Mouse (Mus musculus): Measurements from ENCODE around the gene Crispld2.
A peak's percentile ranks its signal among the peaks of the same experiment; 100 is the strongest.

Crispld2 gene

DNA sequence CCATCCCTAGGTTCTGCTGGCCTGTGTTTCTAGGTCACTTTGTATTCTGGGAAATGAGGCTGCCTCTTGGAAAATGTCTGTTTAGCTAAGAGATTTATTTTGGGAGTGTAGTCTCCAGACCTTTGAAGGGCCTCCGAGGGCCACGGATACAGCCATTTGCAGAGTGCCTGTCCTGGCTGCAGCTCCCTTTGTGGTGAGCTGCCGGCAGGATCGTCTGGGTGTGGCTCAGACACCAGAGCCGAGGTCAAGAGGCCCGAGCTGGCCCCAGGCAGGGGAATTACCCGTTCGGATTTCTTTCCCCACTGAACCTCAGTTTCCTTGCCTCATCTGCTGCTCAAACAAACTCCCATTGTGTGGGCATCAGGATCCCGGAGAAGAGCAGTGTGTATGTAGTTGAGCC lies 43.9 kb downstream of the Crispld2 start:
- peak; percentile 63 for DNase-seq (ENCODE audit: low spot score)

DNA sequence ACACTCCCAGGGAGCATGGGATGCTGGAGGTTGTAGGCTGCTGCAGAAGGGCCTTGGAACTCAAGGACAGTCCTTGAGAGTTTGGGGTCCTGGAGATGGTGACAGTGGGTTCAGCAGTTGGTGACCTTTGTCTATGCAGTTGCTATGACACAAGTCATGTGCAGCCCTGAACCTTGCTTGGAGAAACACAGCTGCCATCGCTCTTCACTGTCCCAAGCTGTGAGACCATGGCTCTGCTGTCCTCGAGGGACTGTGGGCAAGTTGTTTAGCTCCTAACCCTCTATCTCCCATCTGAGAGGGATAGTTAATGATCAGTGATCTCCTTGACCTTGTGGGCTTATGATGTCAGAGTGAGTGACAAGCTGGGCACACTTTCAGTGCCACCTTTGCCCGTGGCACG lies 44.3 kb downstream of the Crispld2 start:
- DNase-seq (ENCODE audit: low spot score) = no peak

DNA sequence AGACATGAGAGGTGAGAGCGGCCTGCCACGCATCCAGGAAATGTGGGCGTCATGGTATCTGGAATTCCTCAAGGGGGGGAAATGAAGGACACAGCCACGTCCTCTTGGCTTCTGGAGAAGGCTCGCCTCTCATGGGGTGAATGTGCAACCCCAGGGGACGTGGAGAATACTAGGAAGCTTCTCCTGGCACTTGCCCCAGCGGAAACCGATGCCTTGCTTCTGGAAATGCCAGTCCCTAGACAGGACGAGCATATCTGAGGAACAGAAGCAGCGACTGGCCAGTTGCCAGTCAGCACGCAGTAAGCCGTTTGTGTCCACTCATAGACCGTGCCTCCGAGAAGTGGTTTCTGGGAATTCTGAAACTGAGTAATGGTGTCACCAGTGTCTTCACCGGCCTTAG lies 45.0 kb downstream of the Crispld2 start:
- no peak for DNase-seq (ENCODE audit: low spot score)

DNA sequence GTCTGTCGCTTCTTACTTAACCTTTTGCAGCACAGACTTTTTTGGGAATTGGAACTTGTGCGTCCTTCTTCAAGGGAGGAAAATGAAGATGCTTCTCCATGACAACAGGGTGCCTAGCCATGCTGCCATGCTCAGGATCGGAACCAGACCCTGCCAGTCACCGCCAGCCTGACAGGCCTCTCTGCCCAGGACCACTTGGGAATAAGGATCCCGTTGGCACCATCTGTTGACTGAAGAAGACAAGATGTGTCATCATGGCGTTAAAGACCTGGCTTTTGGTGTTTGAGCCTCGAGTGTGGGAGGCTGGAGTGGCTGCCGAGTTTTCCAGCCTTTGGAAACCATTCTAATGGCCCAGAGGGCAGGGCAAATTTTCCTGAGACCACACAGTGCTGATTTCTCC lies 45.4 kb downstream of the Crispld2 start:
- DNase-seq (ENCODE audit: low spot score) = no peak

DNA sequence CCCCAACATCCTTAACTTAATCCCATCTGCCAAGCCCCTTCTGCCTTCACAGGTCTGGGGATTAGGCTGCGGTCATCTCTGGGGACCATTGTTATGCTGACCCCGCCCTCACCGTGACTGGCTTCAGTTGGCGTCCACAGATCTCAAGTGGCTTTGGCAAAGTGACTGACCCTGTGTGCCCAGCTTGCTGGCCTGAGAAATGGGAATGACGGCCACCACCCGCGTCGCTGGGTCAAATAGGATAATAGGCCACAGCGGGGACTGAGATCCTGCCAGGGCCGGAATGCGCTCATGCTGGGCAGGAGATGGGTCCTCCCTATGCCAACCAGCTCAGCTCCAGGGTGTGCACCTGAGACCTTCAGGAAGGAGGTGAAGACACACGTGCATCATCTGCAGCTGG lies 46.5 kb downstream of the Crispld2 start:
- no peak for DNase-seq (ENCODE audit: low spot score)

DNA sequence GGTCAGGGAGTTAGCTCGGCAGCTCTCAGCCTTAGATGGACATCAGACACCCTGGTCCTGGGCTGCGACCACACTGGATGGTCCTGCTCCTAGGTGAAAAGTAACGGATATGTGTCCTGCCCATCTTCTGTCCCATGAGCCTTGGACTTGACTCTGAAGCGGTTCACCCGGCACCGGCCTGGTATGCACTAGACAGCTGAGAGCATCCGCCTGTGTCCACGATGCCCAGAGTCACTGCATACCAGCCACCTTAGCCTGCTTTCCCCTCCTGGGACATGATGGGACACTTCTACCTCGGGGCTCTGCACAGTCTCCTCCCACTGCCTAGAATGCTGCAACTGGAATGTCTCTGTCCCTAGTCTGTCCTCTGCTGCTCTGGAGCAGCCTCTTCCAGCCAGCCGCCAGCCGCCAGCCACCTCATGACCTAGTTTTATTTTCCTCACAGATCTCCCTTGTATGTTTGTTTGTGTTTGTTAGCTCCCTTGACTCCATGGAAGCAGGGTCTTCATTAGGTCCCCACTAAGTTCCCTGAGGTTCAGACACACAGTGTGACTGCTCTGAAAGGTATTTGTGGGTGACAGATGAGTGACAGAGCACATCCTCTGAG lies 47.2 kb downstream of the Crispld2 start:
- peak; percentile 40 for DNase-seq (ENCODE audit: low spot score)

DNA sequence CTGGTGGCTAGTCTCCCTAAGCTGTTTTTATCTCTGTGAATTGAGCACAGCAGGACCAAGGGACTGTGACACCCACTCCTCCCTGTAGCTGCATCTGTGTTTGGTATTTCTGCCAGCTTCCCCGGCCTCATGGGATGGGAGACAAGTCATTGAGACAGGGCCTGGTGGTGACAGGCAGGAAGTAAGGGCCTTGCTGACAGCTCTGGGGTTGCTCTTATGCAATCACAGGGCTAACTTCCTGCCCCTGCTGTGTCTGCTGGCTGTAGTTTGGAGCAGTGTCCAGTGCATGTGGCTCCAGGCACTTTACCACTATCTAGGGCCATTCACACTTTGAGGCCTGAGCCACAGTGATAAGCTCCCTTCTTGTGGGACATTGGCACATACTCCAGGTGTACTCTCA lies 48.6 kb downstream of the Crispld2 start:
- no peak for DNase-seq (ENCODE audit: low spot score)

DNA sequence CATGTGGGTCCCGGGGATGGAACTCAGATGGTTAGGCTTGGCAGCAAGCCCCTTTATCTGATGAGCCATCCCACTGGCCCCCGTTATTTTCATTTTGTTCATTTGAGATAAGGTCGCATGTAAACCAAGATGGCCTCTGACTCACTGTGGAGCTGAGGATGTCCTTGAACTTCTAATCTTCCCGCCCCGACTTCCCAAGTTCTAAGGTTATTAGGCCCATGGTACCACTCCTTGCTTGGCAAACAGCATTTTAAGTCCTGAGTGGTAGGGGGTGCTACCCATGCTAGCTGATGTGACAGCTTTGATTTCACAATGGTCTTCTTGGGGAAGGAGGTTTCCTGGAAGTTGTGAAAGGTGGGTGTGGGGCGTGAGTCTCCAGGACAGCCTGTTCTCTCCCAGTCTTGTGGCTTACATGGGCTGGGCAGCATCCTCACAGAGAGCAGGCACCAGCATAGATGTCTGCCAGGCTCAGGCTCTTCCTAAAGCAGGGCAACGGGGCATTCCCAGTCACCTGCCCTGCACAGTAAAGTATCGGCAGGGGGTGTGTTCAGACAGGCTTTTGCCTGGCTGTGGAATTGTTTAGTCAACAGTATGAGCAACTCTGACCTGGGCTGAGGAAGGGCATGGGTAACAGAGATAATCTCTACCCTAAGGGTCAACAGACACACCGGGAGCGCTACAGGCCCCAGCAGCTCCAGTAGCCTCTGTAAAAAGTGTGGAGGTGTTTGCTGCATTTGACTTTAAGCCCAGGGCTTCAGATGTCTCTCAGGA lies 50.5 kb downstream of the Crispld2 start:
- no peak for DNase-seq (ENCODE audit: low spot score)

DNA sequence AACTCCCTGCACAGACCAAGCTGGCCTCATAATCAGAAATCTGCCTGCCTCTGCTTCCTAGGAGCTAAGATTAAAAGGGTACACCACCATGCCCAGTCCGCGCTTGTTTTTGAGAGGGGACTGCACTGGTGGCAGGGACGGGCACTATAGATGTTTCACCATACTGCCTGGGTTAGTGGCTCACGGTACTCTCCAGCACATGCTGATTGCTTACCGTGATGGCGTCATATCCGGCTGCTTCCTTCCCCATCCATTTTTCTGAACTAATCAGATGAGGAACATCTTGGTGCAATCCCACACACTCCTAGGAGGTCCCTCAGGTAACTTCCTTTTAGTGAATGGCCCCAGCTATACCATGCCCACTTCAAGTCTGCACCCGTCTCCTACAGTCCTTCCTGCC lies 52.7 kb downstream of the Crispld2 start:
- DNase-seq (ENCODE audit: low spot score) = no peak

DNA sequence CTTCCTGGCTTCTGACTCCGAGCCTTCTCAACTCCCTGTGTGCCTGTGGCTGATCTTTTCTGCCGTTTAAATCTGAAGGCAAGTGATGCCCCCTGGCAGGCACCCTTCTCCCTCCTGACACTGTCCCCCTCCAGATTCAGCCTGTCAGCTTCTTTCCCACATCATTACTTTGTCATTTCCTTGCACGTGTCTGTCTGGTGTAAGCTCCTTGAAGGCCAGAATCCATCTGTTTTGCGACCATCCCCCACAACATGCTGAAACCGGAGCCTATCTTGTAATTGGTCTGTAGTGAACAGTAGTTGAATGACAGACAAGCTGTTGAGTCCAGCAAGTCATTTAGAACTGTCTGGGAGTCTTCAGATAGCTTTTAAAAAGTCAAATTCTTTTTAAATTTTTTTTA lies 53.2 kb downstream of the Crispld2 start:
- DNase-seq (ENCODE audit: low spot score) = peak; percentile 48

DNA sequence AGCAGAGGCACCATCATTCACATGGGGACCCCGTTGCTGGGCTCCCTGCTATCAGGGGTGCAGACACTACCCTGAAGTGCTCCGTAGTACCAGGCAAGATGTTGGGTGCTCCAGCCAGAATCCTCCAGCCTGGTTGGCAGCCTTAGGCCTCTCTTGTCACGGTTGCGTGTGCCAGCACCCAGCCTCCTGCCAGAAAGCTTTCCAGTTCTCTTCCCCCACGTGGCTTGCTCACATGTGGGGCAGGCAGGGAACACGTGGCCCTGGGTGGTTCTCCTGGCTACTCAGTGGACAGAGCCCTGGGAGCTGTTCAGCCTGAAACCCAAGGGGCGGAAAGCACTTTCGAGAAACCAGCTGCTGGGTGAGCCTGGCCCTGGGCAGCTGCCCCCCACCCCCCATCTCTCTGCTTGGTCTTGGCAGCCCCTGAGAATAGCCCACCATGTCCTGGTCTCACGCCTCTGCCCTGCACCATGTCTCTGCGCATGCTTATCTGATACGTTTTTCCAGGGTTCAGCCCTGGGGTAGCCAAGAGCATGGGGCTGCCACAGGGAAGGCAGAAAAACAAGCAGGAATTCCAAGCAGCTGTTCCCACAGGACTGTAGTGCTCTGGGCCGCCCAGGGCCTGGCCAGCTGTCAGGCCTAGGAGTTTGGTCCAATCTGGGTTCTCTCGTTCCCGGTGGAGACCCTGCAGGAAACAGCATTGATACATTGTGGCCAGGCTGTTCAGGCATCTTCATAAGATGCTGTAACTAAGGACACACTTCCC lies 54.2 kb downstream of the Crispld2 start:
- DNase-seq (ENCODE audit: low spot score) = no peak

DNA sequence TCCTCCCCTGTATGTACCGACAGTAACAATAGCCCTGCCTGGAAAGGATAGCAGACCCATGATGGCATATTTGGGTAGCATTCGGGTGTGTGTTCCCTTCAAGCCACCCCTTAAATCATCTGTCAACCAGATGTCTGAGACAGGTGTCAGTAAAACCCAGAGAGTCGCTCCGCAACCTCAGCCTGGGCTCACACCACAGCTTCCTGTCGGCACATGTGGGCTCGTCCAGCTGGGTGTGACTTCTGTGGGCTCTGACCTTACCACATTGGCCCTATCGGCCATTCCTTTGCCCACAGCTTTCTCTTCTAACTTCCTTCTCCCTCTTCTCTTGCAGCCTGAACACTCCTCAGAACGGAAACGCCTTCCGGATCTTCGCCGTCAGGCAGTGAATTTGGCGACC lies 57.7 kb downstream of the Crispld2 start:
- DNase-seq (ENCODE audit: low spot score) = no peak

DNA sequence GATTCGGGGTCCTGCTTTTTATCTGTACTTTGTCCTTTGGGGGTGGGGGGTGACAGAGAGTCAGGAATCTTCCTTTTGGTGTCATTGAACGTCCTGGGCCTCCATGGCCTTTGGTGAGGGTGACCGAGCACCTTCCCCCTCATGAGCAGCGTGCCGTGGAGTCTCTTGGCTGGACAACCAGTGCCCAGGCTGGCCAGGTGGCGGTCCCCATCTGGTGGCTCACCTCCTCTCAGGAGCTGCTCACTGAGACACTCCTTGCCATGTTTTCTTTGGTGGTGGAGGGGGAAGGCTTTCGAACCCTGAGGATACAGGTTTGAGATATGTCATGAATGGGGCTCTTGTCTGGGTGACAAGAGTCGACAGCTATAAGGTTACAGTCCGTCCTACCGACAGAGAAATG lies 58.1 kb downstream of the Crispld2 start:
- no peak for DNase-seq (ENCODE audit: low spot score)

DNA sequence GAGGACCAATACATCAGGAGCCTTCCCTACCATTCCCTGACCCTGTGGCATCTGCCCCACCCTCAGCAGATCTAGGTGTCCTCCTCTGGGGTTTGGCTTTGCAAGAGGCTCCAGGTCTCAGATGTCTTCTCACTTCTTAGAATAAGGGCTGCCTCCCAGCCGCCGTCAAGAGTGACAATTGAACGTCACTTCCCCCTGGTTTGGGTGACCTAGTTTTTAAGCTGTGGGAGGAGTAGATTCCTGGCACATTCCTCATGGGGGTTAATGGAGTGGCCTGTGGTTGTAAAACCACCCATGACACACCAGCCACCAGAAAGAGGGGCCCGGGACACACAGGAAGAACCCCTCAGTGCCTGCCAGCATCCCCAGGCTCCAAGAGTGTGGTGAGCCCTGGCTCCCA lies 58.8 kb downstream of the Crispld2 start:
- DNase-seq (ENCODE audit: low spot score) = no peak

DNA sequence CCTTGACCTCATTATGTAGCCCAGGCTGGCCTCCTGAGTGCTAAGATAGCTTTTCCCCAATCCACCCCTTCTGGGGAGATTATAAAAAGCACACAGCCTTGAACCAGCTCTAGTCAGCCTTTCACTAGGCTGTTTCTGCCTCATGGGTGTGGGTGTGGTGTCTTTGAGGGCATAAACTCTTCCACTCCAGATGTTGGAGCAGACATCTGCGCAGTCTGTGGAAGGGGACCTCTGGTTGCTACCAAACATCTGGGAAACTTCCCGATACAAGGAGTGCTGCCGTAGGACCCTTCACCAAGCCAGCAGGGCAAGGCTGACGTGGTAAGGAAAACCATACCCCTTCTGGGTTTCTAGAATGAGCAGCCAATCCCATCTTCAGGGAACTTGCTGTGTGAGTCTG lies 59.7 kb downstream of the Crispld2 start:
- no peak for DNase-seq (ENCODE audit: low spot score)

DNA sequence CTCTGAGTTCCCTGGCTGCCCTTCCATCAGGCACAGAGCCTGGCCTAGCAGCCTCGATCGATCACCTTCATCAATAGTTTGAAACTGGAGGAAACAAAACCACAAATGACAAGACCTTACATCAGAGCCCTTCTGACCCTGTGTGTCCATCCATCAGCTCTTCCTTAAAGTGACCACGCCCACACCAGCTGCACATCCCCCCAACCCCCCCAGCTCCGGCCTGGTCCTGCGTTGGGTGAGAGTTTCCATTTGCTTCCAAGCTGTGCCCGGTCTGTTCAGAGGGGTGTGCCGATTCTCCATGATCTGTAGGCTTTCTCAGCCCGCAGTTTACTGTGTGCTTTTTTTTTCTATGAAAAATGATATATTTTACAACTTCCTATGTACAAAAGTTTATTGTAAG lies 60.1 kb downstream of the Crispld2 start:
- DNase-seq (ENCODE audit: low spot score) = no peak

DNA sequence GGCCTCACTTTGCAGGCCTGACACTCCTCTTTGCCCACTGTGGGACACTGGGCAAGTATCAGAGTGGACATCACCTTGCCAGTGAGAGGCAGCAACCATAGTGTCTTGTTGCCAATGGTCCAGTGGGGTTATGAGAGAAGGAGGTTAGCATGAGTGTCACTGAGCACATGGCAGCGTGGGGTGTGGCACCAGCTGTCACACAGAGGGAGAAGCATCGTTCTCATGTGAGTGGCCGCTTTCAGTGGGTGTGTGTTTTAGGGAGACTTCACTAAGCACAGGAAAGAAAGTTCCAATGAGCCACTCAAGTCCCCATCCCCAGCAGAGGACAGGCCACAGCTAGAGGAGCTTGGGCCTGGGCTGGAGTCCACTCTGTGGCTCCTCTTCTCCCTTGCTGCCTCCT lies 62.6 kb downstream of the Crispld2 start:
- no peak for DNase-seq (ENCODE audit: low spot score)

DNA sequence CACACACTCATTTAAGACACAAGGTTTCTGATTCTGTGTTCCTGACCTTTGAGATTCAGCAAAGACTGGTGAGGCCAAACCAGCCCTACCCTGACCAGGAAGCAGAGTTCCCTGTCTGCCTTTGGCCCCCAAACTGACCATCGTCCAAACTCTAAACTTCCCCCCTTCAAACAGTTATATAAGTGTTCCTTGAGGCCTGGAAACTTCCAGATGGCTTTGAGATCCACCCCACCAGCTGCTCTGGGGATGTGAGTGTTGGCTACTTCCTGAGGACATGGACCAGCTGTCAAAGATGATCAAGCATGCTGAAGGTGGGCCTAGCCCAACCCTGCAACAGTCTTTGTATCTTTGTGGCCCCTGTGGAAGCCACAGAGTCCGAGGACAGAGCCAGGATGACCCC lies 64.8 kb downstream of the Crispld2 start:
- DNase-seq (ENCODE audit: low spot score) = no peak

DNA sequence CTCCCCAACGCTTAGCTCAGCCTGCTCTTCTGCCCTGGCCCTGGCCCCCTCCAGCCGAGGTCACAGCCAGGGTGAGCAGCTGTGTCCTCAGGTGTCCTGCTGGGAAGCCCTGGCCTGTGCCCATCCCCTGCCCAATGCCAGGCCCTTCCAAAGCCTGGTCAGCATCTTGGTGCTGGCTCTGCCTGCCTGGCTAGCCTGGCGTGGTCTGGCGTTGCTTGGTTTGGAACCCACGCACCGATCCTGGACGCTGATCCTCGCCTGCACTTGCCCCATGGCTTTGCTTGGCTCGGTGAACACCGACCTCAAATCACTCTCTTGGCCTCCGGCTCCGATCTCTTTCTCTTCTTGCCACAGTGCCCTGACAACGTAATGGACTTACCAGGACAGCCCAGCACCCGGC lies 70.5 kb downstream of the Crispld2 start:
- no peak for DNase-seq (ENCODE audit: low spot score)

DNA sequence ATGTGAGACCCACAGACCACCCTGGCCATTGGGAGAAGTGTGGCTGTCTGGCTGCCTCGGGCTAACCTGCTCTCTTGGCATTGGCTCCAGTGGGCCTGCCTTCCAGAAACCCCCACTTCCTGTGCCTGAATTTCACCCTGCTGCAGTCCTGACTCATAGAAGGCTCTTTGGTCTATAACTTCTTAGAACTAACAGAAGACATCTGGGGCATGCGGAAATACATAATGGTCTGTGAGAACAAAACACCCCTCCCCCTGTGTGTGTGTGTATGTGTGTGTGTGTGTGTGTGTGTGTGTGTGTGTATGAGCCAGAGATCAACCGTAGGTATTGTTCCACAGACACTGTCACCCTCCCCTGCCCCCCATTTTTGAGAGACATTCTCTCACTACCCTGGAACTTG lies 71.1 kb downstream of the Crispld2 start:
- DNase-seq (ENCODE audit: low spot score) = no peak

DNA sequence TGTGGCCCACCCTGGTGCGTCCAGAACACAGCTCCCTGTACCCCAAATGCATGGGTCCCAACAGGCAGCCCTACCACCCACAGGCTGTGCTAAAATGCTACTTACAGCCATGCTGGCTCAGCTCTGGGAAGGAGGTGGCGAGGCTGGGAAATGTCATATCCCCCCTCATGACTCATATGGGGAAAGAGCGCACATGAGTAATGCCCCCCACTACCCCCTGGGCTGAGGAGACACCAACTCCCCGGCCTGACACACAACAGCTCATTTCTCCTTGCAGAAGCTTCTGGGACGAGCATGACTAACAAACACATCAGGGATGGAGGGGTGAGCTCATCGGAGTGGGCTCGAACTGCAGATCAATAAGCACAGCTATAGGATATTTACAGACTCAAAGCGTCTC lies 73.4 kb downstream of the Crispld2 start:
- DNase-seq (ENCODE audit: low spot score) = no peak

DNA sequence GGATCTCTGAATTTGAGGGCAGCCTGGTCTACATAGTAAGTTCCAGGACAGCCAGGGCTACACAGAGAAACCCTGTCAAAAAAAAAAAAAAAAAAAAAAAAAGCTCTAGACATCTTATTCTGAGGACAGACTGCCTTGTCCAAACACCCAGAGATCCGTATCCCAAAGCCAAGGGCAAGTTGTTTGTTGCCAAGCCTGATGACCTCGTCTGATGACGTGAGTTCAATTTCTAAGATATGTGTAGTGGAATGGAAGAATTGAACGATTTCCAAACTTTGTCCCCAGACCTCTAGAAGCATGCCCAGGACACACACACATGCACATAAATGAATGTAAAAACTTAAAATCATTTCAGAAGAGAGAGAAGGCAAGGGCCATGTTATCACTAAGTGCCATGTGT lies 74.0 kb downstream of the Crispld2 start:
- DNase-seq (ENCODE audit: low spot score) = no peak

DNA sequence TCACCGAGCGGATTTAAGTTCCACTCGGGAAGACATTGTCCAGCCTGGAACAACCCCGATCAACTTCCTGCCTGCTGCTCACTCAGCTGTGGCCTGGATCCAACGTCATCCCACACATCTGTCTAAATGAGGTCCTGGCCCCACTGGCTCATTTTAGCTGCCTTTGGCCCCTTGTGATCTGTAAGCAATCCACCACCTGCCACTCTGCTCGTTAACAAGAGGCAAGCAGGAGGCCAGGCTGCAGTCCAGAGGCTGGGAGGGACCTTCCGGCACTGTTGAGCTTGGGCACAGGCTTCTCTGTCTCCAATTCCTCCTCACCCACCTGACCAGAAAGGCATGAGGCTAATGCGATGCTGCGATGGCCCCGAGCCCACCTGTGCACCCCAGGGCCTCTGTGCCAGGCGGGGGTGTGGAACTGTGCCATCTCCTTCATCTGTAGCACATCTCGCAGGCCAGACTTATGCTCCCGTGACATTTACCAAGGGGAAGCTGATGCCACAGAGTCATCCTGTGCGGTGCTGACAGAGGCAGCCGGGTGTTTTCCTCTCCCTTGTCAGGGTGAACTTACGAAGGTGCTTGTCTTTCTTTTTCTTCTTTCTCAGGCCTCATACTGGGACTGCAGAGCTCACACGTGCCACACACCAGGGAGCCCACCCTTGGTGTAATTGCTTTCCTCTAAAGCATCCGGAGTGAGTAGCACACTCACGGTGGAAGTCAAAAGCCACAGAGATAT lies 75.9 kb downstream of the Crispld2 start:
- peak; percentile 45 for DNase-seq (ENCODE audit: low spot score)
